Mouse (Mus musculus): ENCODE results near the gene Cd82.

- TF ChIP-seq CTCF (IDR thresholded peaks at IDR 0.05; ENCODE audit: low read depth), result no peak
- TF ChIP-seq EP300 (optimal IDR thresholded peaks at IDR 0.05), result no peak
Observed at GRCm38 (mm10) chr2:93490516-93490915, 27.6 kb upstream of the Cd82 start.
